Mouse (Mus musculus): ENCODE measurements around the gene Gm10031. TPM values are rescaled to one million over a fixed set of nuclear protein-coding genes. Genes with fewer than 3 reads are reported as not detected.

Gm10031 gene
- polyA plus RNA-seq, 1 experiment = 1.5 TPM

DNA sequence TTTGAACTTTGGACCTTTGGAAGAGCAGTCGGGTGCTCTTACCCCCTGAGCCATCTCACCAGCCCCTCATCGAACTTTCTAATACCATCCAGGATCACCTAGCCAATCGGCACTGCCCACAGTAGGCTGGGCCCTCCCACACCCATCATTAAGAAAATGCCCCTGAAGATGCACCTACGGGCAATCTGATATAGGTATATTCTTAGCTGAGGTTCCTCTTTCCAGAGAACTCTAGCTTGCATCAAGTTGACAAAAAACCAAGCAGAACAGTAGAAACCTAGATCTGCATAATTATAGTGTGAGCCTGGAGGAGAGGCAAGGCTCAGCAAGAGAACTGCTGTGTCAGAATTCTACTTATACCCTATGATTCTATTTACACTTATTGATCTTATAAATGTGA lies 10.1 kb downstream of the Gm10031 start:
- Histone ChIP-seq H3K36me3 (ENCODE audit: control insufficient read depth, insufficient read depth) (no peaks in the 10 kb centered on the region), H3ac (ENCODE audit: control insufficient read depth, insufficient read length, low read depth) (no peak overlapping the region), H3K79me3 (ENCODE audit: low read depth) (no peaks in the 10 kb centered on the region), H3K79me2 (ENCODE audit: control insufficient read depth, insufficient read depth) (no peaks in the 10 kb centered on the region), H3K27me3 (ENCODE audit: control insufficient read depth, insufficient read depth, insufficient read length) (no peaks in the 10 kb centered on the region), H3K4me3 (ENCODE audit: insufficient read depth, poor library complexity, severe bottlenecking) (no peak overlapping the region)
- TF ChIP-seq CTCF (IDR thresholded peaks at IDR 0.05; ENCODE audit: control insufficient read depth, insufficient read depth, insufficient read length) (no peak), MYOG (IDR thresholded peaks at IDR 0.05; ENCODE audit: control insufficient read depth, extremely low read depth, insufficient read length) (no peak), MYOD1 (IDR thresholded peaks at IDR 0.05; ENCODE audit: control insufficient read depth, insufficient read length, low read depth) (no peak), MAX (IDR thresholded peaks at IDR 0.05) (no peak), USF1 (IDR thresholded peaks at IDR 0.05; ENCODE audit: low read depth) (no peak)

DNA sequence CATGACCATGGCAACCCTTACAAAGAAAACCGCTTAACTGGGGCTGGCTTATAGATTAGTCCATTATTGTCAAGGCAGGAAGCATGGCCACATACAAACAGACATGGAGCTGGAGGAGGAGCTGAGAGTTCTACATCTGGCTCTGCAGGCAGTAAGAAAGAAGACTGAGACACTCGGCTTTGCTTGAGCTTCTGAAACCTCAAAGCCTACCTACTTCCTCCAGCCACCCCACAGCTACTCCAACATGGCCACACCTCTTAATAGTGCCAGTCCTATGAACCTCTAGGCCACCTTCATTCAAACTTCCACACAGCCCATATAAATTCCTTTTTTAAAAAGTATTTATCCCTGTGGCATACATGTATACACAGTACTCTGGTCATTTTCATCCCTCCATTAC lies 13.2 kb downstream of the Gm10031 start:
- TF ChIP-seq MYOG (IDR thresholded peaks at IDR 0.05; ENCODE audit: control insufficient read depth, extremely low read depth, insufficient read length) (no peak), CTCF (IDR thresholded peaks at IDR 0.05; ENCODE audit: control insufficient read depth, insufficient read depth, insufficient read length) (no peak), MAX (IDR thresholded peaks at IDR 0.05) (no peak), USF1 (IDR thresholded peaks at IDR 0.05; ENCODE audit: low read depth) (no peak), MYOD1 (IDR thresholded peaks at IDR 0.05; ENCODE audit: control insufficient read depth, insufficient read length, low read depth) (no peak), FOSL1 (IDR thresholded peaks at IDR 0.05; ENCODE audit: insufficient read depth, low read length, poor library complexity, severe bottlenecking) (no peak), CEBPB (IDR thresholded peaks at IDR 0.05; ENCODE audit: low read depth) (no peak)
- Histone ChIP-seq H3K4me3 (ENCODE audit: insufficient read depth, poor library complexity, severe bottlenecking) (no peak overlapping the region), H3K79me3 (ENCODE audit: low read depth) (no peaks in the 10 kb centered on the region), H3ac (ENCODE audit: control insufficient read depth, insufficient read length, low read depth) (no peak overlapping the region), H3K36me3 (ENCODE audit: control insufficient read depth, insufficient read depth) (no peaks in the 10 kb centered on the region), H3K27me3 (ENCODE audit: control insufficient read depth, insufficient read depth, insufficient read length) (no peaks in the 10 kb centered on the region), H3K79me2 (ENCODE audit: control insufficient read depth, insufficient read depth) (no peaks in the 10 kb centered on the region)

DNA sequence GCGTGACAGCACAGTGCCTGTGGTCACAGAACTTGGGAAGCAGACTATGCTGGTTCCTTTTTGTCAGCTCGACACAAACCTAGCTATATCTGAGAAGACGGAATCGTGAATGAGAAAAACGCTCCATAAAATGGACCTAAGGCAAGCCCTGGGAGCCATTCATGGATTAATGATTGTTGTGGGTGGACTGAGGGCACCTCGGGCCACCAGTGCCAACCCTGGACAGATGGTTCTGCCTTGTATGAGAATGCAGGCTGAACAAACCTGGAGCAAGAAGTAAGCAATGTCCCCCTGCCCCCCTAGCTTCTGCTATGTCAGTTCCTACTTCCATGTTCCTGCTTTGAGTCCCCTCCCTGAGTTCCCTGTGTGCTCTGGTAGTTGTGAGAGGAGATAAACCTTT lies 13.9 kb downstream of the Gm10031 start:
- Histone ChIP-seq H3ac (ENCODE audit: control insufficient read depth, insufficient read length, low read depth) (no peak overlapping the region), H3K27me3 (ENCODE audit: control insufficient read depth, insufficient read depth, insufficient read length) (no peaks in the 10 kb centered on the region), H3K36me3 (ENCODE audit: control insufficient read depth, insufficient read depth) (no peaks in the 10 kb centered on the region), H3K79me3 (ENCODE audit: low read depth) (no peaks in the 10 kb centered on the region), H3K79me2 (ENCODE audit: control insufficient read depth, insufficient read depth) (no peaks in the 10 kb centered on the region), H3K4me3 (ENCODE audit: insufficient read depth, poor library complexity, severe bottlenecking) (no peak overlapping the region)
- TF ChIP-seq CEBPB (IDR thresholded peaks at IDR 0.05; ENCODE audit: low read depth) (no peak), CTCF (IDR thresholded peaks at IDR 0.05; ENCODE audit: control insufficient read depth, insufficient read depth, insufficient read length) (no peak), MAX (IDR thresholded peaks at IDR 0.05) (no peak), FOSL1 (IDR thresholded peaks at IDR 0.05; ENCODE audit: insufficient read depth, low read length, poor library complexity, severe bottlenecking) (no peak)

DNA sequence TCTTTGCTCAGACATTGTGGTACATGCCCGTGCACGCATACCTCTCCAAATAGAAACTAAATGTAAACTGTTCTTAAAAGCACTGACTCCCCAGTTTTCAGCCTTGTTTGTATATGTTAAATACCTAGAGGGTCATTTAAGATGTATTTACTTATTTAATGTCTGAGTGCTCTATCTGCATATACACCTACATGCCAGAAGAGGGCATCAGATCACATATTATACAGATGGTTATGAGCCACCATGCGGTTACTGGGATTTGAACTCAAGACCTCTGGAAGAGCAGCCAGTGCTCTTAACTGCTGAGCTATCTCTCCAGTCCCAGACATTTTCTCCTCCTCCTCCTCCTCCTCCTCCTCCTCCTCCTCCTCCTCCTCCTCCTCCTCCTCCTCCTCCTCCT lies 14.6 kb downstream of the Gm10031 start:
- Histone ChIP-seq H3K36me3 (ENCODE audit: control insufficient read depth, insufficient read depth) (no peaks in the 10 kb centered on the region), H3K79me2 (ENCODE audit: control insufficient read depth, insufficient read depth) (no peaks in the 10 kb centered on the region), H3K4me3 (ENCODE audit: insufficient read depth, poor library complexity, severe bottlenecking) (no peak overlapping the region), H3K79me3 (ENCODE audit: low read depth) (no peaks in the 10 kb centered on the region), H3ac (ENCODE audit: control insufficient read depth, insufficient read length, low read depth) (no peak overlapping the region), H3K27me3 (ENCODE audit: control insufficient read depth, insufficient read depth, insufficient read length) (no peaks in the 10 kb centered on the region)
- TF ChIP-seq USF1 (IDR thresholded peaks at IDR 0.05; ENCODE audit: low read depth) = no peak

DNA sequence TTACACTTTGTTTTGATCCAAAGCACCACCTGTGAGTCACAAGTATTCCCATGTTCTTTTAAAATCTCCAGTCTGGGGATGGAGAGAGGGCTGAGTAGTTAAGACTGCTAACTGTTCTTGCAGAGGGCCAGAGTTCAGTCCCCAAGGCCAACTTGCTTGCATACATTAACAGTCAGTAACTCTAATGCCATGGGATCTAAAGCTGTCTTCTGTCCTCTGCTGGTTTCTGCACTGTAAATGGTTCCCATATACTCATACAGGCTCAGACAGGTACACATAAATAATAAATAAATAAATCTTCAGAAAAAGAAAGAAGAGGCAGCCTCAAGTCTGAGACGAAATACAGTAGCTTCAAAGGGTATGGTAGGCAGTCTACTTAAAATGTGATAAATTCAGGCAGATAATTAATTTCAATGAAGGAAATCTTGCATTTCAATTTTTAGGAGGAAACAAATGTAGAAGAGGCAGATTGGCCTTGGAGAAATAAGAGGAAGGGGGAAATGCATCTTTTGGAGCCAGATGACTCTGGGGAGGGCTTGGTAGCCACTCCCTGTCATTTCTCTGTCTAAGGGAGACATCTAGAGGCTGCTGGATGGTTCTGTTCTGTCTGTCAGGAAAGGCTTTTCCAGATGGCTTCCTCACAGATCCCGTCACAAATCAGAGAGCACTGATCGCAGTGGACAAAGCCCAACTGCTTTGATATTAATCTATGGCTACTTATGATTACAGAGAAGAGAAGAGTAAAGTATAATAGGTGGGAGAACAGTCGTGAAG lies 16.2 kb downstream of the Gm10031 start:
- no peaks in the 10 kb centered on the region for H3K36me3 ChIP-seq (ENCODE audit: control insufficient read depth, insufficient read depth)
- TF ChIP-seq MAX (IDR thresholded peaks at IDR 0.05) = no peak
- no peak for TF ChIP-seq FOSL1 (IDR thresholded peaks at IDR 0.05; ENCODE audit: insufficient read depth, low read length, poor library complexity, severe bottlenecking)
- TF ChIP-seq CTCF (IDR thresholded peaks at IDR 0.05; ENCODE audit: control insufficient read depth, insufficient read depth, insufficient read length) = peak; percentile 11
- no peak for TF ChIP-seq USF1 (IDR thresholded peaks at IDR 0.05; ENCODE audit: low read depth)
- no peaks in the 10 kb centered on the region for H3K27me3 ChIP-seq (ENCODE audit: control insufficient read depth, insufficient read depth, insufficient read length)
- no peak overlapping the region for H3K4me3 ChIP-seq (ENCODE audit: insufficient read depth, poor library complexity, severe bottlenecking)
- H3ac ChIP-seq (ENCODE audit: control insufficient read depth, insufficient read length, low read depth) = no peak overlapping the region
- no peaks in the 10 kb centered on the region for H3K79me2 ChIP-seq (ENCODE audit: control insufficient read depth, insufficient read depth)
- H3K79me3 ChIP-seq (ENCODE audit: low read depth) = no peaks in the 10 kb centered on the region

DNA sequence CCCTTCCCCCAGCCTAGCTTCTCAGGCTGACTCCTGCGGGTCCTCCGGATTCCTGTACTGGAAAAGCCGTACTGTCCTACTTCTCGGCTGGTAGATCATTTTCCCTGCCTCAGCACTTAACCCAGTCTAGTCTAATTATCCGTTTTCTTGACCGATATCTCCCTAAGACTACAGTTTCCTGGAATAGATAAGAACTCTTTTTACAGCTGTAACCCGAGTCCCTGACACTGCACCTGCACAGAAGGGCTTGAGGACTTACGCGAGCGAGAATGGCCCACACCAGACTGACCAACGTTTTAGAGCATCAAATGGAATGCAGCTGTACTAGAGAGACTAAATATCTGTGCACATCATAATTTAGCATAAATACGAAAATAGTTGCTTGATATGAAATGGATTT lies 20.2 kb downstream of the Gm10031 start:
- H3K79me3 ChIP-seq (ENCODE audit: low read depth) = no peaks in the 10 kb centered on the region
- no peaks in the 10 kb centered on the region for H3K79me2 ChIP-seq (ENCODE audit: control insufficient read depth, insufficient read depth)
- H3ac ChIP-seq (ENCODE audit: control insufficient read depth, insufficient read length, low read depth) = no peak overlapping the region
- TF ChIP-seq MYOD1 (IDR thresholded peaks at IDR 0.05; ENCODE audit: control insufficient read depth, insufficient read length, low read depth) (no peak), MYOG (IDR thresholded peaks at IDR 0.05; ENCODE audit: control insufficient read depth, extremely low read depth, insufficient read length) (no peak), MAX (IDR thresholded peaks at IDR 0.05) (no peak), CTCF (IDR thresholded peaks at IDR 0.05; ENCODE audit: control insufficient read depth, insufficient read depth, insufficient read length) (no peak), CEBPB (IDR thresholded peaks at IDR 0.05; ENCODE audit: low read depth) (no peak), FOSL1 (IDR thresholded peaks at IDR 0.05; ENCODE audit: insufficient read depth, low read length, poor library complexity, severe bottlenecking) (no peak), USF1 (IDR thresholded peaks at IDR 0.05; ENCODE audit: low read depth) (no peak)
- no peaks in the 10 kb centered on the region for H3K27me3 ChIP-seq (ENCODE audit: control insufficient read depth, insufficient read depth, insufficient read length)
- no peaks in the 10 kb centered on the region for H3K36me3 ChIP-seq (ENCODE audit: control insufficient read depth, insufficient read depth)
- H3K4me3 ChIP-seq (ENCODE audit: insufficient read depth, poor library complexity, severe bottlenecking) = no peak overlapping the region

Data from C2C12 (cell line).